Mouse (Mus musculus): ENCODE measurements at regions not wholly inside any gene's neighbourhood (a gene's known extent, or its start where the extent isn't known, plus 50 kb on each side); places are given as distances from the start of the nearest gene placed in this dataset.

DNA sequence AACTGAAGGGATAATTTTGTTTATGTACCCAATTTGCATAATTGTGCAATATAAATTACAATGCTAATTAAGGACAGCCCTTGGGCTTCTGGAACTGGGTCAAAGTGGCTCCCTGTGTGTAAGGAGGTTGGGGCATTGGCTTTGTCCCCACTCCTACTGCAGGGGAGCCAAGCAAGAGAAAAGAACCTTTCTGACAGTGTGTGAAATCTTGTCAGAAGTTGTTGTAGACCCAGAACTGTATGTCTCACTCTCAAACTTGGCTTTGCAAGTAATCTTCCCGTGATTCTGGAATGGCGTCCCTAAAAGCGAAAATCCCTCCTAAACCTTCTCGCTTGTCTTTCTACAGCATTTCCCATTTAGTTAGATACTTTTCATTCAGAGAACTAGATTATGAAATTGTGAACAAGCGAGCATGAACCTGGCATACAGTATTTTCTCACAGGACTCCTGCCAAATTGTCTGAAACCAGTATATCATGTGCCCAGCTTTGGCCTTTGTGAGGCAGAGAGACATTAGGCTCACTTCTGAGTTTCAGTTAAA, 83.8 kb upstream of the Gm11146 start:
- no peak for DNase-seq

DNA sequence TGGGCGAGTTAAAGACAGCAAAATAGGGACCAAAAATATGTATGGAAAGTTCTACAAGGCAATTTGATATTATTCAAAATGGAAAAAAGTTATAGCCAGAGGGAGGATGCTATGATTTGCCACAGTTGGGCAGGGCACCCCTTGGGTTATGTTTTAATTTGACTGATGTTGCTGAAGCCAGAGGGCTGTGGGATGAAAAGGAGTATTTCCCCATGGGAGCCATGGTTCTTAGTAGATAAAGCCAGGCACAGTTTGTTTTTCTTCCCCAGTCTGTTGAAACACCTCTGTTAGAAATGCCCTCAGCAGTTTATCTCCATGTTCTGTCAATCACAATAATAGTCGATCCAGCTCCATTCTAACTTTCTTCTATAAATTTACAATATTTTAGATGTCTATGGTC, 82.6 kb upstream of the Gm11146 start:
- no peak for DNase-seq

DNA sequence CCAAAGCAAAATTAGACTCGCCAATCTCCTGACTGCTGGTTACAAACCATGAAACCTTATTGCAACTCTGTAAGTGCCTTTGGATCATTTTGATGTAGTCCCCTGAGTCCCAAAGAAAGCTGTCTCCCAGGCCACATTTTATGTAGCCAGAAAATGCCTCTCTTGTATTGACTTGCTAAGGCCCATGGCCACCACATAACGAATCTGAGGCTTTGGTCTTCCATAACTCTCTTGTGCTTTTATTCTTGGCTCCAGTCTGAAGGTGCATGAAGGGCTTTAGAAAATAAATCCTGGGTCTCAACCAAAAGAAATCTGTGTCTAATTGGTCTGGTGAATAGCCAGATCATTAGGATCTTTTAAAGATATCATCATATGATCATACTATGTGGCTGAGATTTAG, 77.3 kb upstream of the Gm11146 start:
- DNase-seq: no peak

DNA sequence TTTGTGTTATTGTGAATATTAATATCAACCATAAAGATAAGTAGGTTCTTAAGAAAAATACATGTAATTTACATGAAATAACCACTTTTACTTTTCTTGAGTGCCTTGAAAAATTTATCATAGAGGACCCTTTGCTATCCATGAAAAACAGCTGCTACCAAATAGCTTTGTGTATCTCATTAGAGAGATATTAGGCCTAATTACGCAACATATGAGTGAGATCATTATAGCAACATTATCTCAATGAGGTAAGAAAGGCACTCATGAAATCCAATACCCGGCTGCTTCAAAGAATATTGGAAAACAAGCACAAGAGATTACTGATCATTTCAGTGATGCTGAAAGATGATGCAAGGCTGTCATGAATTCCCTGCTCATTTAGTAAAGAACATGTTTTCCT, 74.9 kb upstream of the Gm11146 start:
- DNase-seq: no peak

DNA sequence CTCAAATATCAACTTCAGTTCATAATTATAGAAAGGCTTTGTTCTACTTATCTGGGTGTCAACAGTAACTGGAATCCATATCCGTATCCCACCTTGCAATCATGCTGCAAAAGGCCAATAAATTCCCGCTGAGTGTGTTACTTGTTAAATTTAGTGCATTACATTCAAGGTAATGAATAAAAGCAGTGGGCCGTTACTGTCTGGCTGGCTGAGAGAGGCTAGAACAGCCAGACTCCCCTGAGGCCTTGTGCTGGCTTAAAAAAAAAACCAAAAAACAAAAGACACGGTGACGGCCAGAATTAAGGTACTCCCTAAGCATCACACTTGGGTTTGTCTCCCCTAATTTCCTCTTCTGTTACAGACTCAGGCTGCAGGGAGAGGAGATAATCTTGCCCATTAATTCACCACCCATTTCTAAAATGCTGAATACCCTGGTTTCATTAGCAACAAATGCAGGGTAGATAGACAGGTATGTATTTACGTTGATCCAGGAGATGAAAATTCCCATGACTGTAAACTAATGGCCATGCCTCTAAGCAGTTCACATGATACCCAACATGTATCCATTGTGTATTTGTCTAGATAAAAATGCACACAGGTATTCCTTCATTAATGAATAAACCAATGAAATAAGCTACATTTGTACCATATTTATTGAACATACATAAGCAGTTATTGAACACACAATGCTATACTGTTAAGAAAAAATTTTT, 74.1 kb upstream of the Gm11146 start:
- no peak for DNase-seq

DNA sequence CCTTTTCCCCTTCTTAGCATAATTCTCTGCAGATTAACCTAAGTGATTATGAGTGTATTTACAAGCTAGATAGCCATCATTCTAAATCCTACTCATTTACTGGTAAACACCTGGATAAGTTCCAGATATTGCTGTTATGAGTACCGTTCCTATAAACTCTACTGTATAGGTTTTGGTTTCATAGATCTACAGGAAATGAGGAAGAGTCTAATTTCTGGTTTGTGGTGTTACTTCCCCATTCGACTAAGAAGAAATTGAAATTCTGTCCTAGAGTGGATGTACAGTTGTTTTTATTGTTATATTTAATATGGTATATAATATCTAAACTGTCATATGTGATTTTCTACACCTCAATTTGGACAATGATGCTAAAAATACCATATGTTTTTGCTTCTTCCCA, 69.4 kb upstream of the Gm11146 start:
- DNase-seq: no peak

DNA sequence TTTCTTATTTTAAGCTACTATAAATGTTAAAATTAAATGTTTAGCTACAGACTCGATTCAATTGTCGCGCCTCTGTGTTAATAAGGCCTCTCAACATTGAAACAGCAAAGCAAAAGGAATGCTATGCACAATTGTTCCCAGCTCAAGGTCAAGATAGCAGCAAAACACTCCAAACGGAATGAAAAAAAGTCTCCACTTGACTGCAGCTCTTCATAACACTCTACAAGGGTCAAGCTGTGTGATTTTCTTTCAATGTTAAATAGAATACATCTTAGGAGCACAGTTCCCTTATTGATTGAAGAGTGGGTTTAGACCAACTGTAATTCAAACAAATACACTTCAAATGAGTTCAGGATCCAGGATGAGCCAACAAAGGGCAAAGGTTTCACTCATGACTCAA, 63.9 kb upstream of the Gm11146 start:
- no peak for DNase-seq

DNA sequence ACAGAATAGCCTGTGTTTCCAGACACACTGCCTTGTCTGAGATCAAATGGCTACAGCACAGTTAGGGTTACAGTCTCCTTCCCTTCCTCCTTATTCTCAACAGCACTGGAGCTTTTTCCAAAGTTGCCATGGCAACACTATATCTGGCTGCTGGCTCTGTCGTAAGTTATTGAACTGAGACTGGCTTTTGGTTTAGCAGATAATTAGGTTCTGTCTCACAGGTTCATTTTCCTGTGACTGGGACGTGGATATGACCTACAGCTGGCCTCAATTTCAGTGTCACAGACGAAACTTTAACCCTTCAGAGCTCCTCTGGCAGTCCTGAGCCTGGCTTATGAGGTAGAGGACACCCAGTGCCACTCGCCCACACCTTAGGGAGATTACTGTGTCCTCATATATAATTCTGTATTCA, 60.2 kb upstream of the Gm11146 start:
- DNase-seq: peak; percentile 14 to 46

DNA sequence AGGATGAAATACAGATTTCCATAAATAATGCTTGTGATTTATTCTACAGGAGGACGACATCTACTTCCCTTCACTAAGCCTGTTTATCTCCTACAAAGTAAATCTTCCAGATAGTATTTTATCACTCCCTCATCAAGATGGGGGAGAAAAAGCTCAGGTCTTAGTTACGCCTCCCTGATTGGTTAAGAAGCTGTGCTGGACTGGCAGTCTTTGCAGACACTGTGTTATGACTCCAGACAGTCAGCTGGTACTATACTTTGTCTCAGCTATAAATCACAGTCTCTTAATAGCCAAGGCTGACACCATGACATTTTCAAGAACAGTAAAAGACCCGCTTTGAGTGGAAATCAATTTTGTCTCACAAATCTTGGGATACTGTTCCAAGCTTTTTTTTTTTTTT, 51.4 kb upstream of the Gm11146 start:
- no peak for DNase-seq

Small RNAs in the stretch of these regions (microRNA-seq; reads per million reads assigned to microRNA genes)
- 0 reads per million in 2 experiments for gene Gm25025

Data from layer of hippocampus, postnatal 36 days (tissue).